In genomic region chr10:61175442-61176204, GRCm38 (mm10) we compare ENCODE assay signal across 8 mouse cellular contexts. TPM values are rescaled to one million over a fixed set of nuclear protein-coding genes. Genes with fewer than 3 reads are reported as not detected.
DNase-seq lines count a peak whose midpoint lies in the region; ATAC-seq and TF ChIP-seq lines count a peak whose summit lies in the region.

No protein-coding gene starts in this region.

- H3K36me3 ChIP-seq in kidney, postnatal 0 days (ENCODE audit: insufficient read depth, low read length), result no peaks in the 10 kb centered on the region
- H3K36me3 ChIP-seq in embryonic facial prominence, embryonic 15.5 days, result no peaks in the 10 kb centered on the region
- no peaks in the 10 kb centered on the region for H3K36me3 ChIP-seq in hindbrain, postnatal 0 days (ENCODE audit: insufficient read depth, low read length)
- H3K36me3 ChIP-seq in liver, embryonic 14.5 days (replicated peaks; ENCODE audit: control insufficient read depth, insufficient read depth, low read depth), result no peaks in the 10 kb centered on the region

- peak; percentile 67 for TF ChIP-seq CTCF in kidney, postnatal 0 days (IDR thresholded peaks at IDR 0.05; ENCODE audit: low read depth)
- TF ChIP-seq CTCF in bone marrow, adult 2 months (IDR thresholded peaks at IDR 0.05; ENCODE audit: control insufficient read depth, insufficient read depth, low read length), result peak; percentile 30; the same call in 1 of the 2 replicates
- TF ChIP-seq CTCF in hindbrain, postnatal 0 days (IDR thresholded peaks at IDR 0.05; ENCODE audit: low read depth), result peak; percentile 63
- TF ChIP-seq CTCF in liver, embryonic 14.5 days (IDR thresholded peaks at IDR 0.05; ENCODE audit: low read depth), result peak; percentile 62

- H3K9ac ChIP-seq in kidney, postnatal 0 days (ENCODE audit: low read depth, low read length), result no peak overlapping the region
- no peak overlapping the region for H3K9ac ChIP-seq in embryonic facial prominence, embryonic 15.5 days
- no peak overlapping the region for H3K9ac ChIP-seq in hindbrain, postnatal 0 days (replicated peaks; ENCODE audit: low read length)
- H3K9ac ChIP-seq in liver, embryonic 14.5 days (replicated peaks), result no peak overlapping the region

- 0 out of 2 replicates have a peak, but pooled peaks cover 6% of the 10 kb centered on the region for H3K4me1 ChIP-seq in kidney, postnatal 0 days (replicated peaks; ENCODE audit: insufficient read depth, low read length)
- peaks cover 1% of the 10 kb centered on the region; the same call in 1 of the 2 replicates for H3K4me1 ChIP-seq in bone marrow, adult 2 months (ENCODE audit: control insufficient read depth, insufficient read depth, low read length)
- H3K4me1 ChIP-seq in embryonic facial prominence, embryonic 15.5 days, result peaks cover 8% of the 10 kb centered on the region
- H3K4me1 ChIP-seq in hindbrain, postnatal 0 days (ENCODE audit: insufficient read depth, low read length), result no peaks in the 10 kb centered on the region
- no peaks in the 10 kb centered on the region for H3K4me1 ChIP-seq in liver, embryonic 14.5 days (replicated peaks; ENCODE audit: control insufficient read depth in 2 of 2, insufficient read depth in 2 of 2, low read length in 1 of 2)

- H3K27ac ChIP-seq in kidney, postnatal 0 days, result no peak overlapping the region
- H3K27ac ChIP-seq in bone marrow, adult 2 months (ENCODE audit: control insufficient read depth, insufficient read depth, low read depth, low read length, poor library complexity), result no peak overlapping the region
- no peak overlapping the region for H3K27ac ChIP-seq in embryonic facial prominence, embryonic 15.5 days (replicated peaks)
- H3K27ac ChIP-seq in hindbrain, postnatal 0 days, result peak overlapping the region; percentile 67
- no peak overlapping the region for H3K27ac ChIP-seq in liver, embryonic 14.5 days

- peak; percentile 41; the same call in 1 of the 2 replicates for ATAC-seq in kidney, postnatal 0 days (replicated peaks; ENCODE audit: low FRiP score, low read depth)
- ATAC-seq in embryonic facial prominence, embryonic 15.5 days (ENCODE audit: insufficient number of reproducible peaks, low FRiP score, low TSS enrichment, low read depth), result peak; percentile 25; the same call in 1 of the 2 replicates
- ATAC-seq in hindbrain, postnatal 0 days, result peak; percentile 68
- ATAC-seq in liver, embryonic 14.5 days (ENCODE audit: insufficient read depth), result no peak

- peak overlapping the region; percentile 30 for H3K4me2 ChIP-seq in kidney, postnatal 0 days (ENCODE audit: low read length)
- peak overlapping the region; percentile 19 for H3K4me2 ChIP-seq in embryonic facial prominence, embryonic 15.5 days (replicated peaks)
- H3K4me2 ChIP-seq in hindbrain, postnatal 0 days (ENCODE audit: low read depth, low read length), result peak overlapping the region; percentile 38; the same call in 1 of the 2 replicates
- H3K4me2 ChIP-seq in liver, embryonic 14.5 days (ENCODE audit: low read depth), result no peak overlapping the region

- 15% methylated on average over 24 of the region's 24 CpGs for WGBS in kidney, postnatal 0 days
- WGBS in bone marrow, adult 2 months, result 14% methylated on average over 24 of the region's 24 CpGs
- 13% methylated on average over 24 of the region's 24 CpGs for WGBS in embryonic facial prominence, embryonic 15.5 days
- WGBS in hindbrain, postnatal 0 days, result 16% methylated on average over 24 of the region's 24 CpGs
- WGBS in liver, embryonic 14.5 days (ENCODE audit: insufficient replicate concordance), result 12% methylated on average over 24 of the region's 24 CpGs

- no peak overlapping the region for H3K4me3 ChIP-seq in kidney, postnatal 0 days (replicated peaks; ENCODE audit: low read depth, low read length)
- no peak overlapping the region for H3K4me3 ChIP-seq in bone marrow, adult 2 months (replicated peaks; ENCODE audit: control insufficient read depth, low read depth, low read length)
- H3K4me3 ChIP-seq in embryonic facial prominence, embryonic 15.5 days (replicated peaks), result no peak overlapping the region
- H3K4me3 ChIP-seq in hindbrain, postnatal 0 days (ENCODE audit: low read length), result peak overlapping the region; percentile 8; the same call in 1 of the 2 replicates
- no peak overlapping the region for H3K4me3 ChIP-seq in liver, embryonic 14.5 days (ENCODE audit: insufficient read depth in 1 of 2, low read depth in 2 of 2, low read length in 2 of 2)

- H3K27me3 ChIP-seq in kidney, postnatal 0 days (ENCODE audit: insufficient read depth, low read length), result no peaks in the 10 kb centered on the region
- H3K27me3 ChIP-seq in embryonic facial prominence, embryonic 15.5 days, result peaks cover 4% of the 10 kb centered on the region
- no peaks in the 10 kb centered on the region for H3K27me3 ChIP-seq in hindbrain, postnatal 0 days (ENCODE audit: insufficient read depth, low read length)
- H3K27me3 ChIP-seq in liver, embryonic 14.5 days (ENCODE audit: control insufficient read depth, insufficient read depth, low read length), result no peaks in the 10 kb centered on the region

- no peaks in the 10 kb centered on the region for H3K9me3 ChIP-seq in kidney, postnatal 0 days (replicated peaks; ENCODE audit: low read length)
- H3K9me3 ChIP-seq in embryonic facial prominence, embryonic 15.5 days (replicated peaks), result no peaks in the 10 kb centered on the region
- H3K9me3 ChIP-seq in hindbrain, postnatal 0 days (ENCODE audit: low read length), result no peaks in the 10 kb centered on the region
- no peaks in the 10 kb centered on the region for H3K9me3 ChIP-seq in liver, embryonic 14.5 days (ENCODE audit: control insufficient read depth, low read length)

- TF ChIP-seq POLR2A in bone marrow, adult 2 months (IDR thresholded peaks at IDR 0.05; ENCODE audit: borderline replicate concordance, control insufficient read depth, low read depth, low read length), result no peak

- TF ChIP-seq EP300 in liver, embryonic 14.5 days (IDR thresholded peaks at IDR 0.05; ENCODE audit: low read depth), result no peak

- peak; percentile 73 for DNase-seq in kidney, postnatal 0 days (ENCODE audit: low spot score)
- DNase-seq in kidney, postnatal 25 days, result no peak
- peak; percentile 63 for DNase-seq in hindbrain, postnatal 0 days (ENCODE audit: low spot score)
- DNase-seq in liver, embryonic 14.5 days (ENCODE audit: low read depth in 3 of 3, low spot score in 3 of 3), result peak in 1 of 3 experiments; percentile 11
- DNase-seq in right cerebral cortex, postnatal 14 days, result peak; percentile 31
- no peak for DNase-seq in kidney, adult 18-20 months

RNA-seq across cellular contexts. Expression of gene Tbata, which starts 3.9 kb away (rescaled TPM):
- 0.24 TPM in 1 of 2 replicates, not detected in the other for polyA plus RNA-seq in kidney, postnatal 0 days (2015; fragmentation: Nextera tagmentation; extraction: Ambion mirVana)
- 7.3 TPM in 1 of 2 replicates, not detected in the other for polyA plus RNA-seq in bone marrow, adult 2 months (2011; ENCODE audit: insufficient read depth, insufficient read length, low replicate concordance, missing spikeins)
- polyA plus RNA-seq in embryonic facial prominence, embryonic 15.5 days (2015; fragmentation: Nextera tagmentation; extraction: Ambion mirVana), result 1.3 and 1.5 TPM in 2 replicates
- 1.5 and 1.6 TPM in 2 replicates for total RNA-seq in hindbrain, postnatal 0 days (2014; rRNA removed)
- 4.8 and 6.2 TPM in 2 replicates for polyA plus RNA-seq in hindbrain, postnatal 0 days (2015; fragmentation: Nextera tagmentation; extraction: Ambion mirVana)
- polyA plus RNA-seq in liver, embryonic 14.5 days (2012; rRNA removed), result not detected in 2 replicates
- polyA plus RNA-seq in liver, embryonic 14.5 days (2014; fragmentation: Nextera tagmentation; extraction: Ambion mirVana), result not detected in 2 replicates

RNA-seq across cellular contexts. Expression of gene Sgpl1, which starts 28.1 kb away (rescaled TPM):
- polyA plus RNA-seq in kidney, postnatal 0 days (2015; fragmentation: Nextera tagmentation; extraction: Ambion mirVana), result 54.5 and 57.7 TPM in 2 replicates
- 10.5 and 18.7 TPM in 2 replicates for polyA plus RNA-seq in bone marrow, adult 2 months (2011; ENCODE audit: insufficient read depth, insufficient read length, low replicate concordance, missing spikeins)
- 63.4 and 66.7 TPM in 2 replicates for polyA plus RNA-seq in embryonic facial prominence, embryonic 15.5 days (2015; fragmentation: Nextera tagmentation; extraction: Ambion mirVana)
- total RNA-seq in hindbrain, postnatal 0 days (2014; rRNA removed), result 52.1 and 57.1 TPM in 2 replicates
- 36.1 and 36.8 TPM in 2 replicates for polyA plus RNA-seq in hindbrain, postnatal 0 days (2015; fragmentation: Nextera tagmentation; extraction: Ambion mirVana)
- 7.9 and 10.7 TPM in 2 replicates for polyA plus RNA-seq in liver, embryonic 14.5 days (2012; rRNA removed)
- polyA plus RNA-seq in liver, embryonic 14.5 days (2014; fragmentation: Nextera tagmentation; extraction: Ambion mirVana), result 16.6 and 18.1 TPM in 2 replicates

Comparison
In these comparisons a context has a peak if more than half of its experiments do, and no peak if none do; other contexts are left out.
1. DNase-seq: peak in kidney, postnatal 0 days (single experiment), hindbrain, postnatal 0 days (single experiment) and right cerebral cortex, postnatal 14 days (single experiment); none in kidney, postnatal 25 days (0 of 2) and kidney, adult 18-20 months (single experiment).
2. Peak in every context shown above with its lines, with median percentiles within 50 percentile points of each other: CTCF ChIP-seq.